Mouse (Mus musculus) liver, postnatal 0 days (tissue): ENCODE results near the gene Insm2.

ENCODE experiments used
- CTCF ChIP-seq: sonication (generic); IDR thresholded peaks from 2 replicates; pipeline ENCODE4 v1.5.1; 2016; ENCODE audit warnings: antibody characterized with exemption, low read depth
- EP300 ChIP-seq: IDR thresholded peaks from 2 replicates; pipeline ENCODE4 v1.6.1; 2016; ENCODE audit warnings: antibody characterized with exemption, low read depth, mild to moderate bottlenecking

DNA sequence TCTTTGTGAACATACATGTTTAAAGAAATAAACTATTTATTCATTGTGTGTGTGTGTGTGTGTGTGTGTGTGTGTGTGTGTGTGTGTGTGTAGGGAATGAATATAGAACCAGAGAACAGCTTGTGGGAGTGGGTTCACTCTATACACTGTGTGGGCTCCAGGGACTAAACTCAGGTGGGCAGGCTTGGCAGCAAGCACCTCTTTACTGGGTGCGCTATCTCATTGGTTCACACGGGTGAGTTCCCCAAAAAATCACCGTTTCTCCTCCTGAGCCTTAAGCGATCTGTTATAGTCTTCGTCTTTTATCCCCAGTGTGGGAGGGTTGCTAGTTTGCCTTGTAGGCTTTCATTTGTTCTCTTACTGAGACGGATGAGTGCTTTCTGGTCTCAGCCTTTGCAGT lies 41.4 kb upstream of the Insm2 start:
- TF ChIP-seq EP300, result no peak
- no peak for TF ChIP-seq CTCF
